Mouse (Mus musculus): Measurements from ENCODE around the gene Tanc1. TPM values are rescaled to one million over a fixed set of nuclear protein-coding genes. Genes with fewer than 3 reads are reported as not detected.
A peak's percentile ranks its signal among the peaks of the same experiment; 100 is the strongest.

Tanc1 gene
- total RNA-seq, 2 experiments from 2014 or later: 16.4 to 21.1 TPM

GRCm38 (mm10) chr2:59612733-59613473 lies 1.1 kb downstream of the Tanc1 start:
- peak; percentile 43 to 51 for DNase-seq

GRCm38 (mm10) chr2:59613474-59614019 lies 1.7 kb downstream of the Tanc1 start:
- DNase-seq: peak; percentile 7 to 34

GRCm38 (mm10) chr2:59616890-59617289 lies 5.0 kb downstream of the Tanc1 start:
- no peak for DNase-seq

- DNase-seq: no peak
Measured at GRCm38 (mm10) chr2:59618996-59619395, 7.2 kb downstream of the Tanc1 start.

GRCm38 (mm10) chr2:59620601-59621000 lies 8.8 kb downstream of the Tanc1 start:
- no peak for DNase-seq

GRCm38 (mm10) chr2:59622514-59623139 lies 10.8 kb downstream of the Tanc1 start:
- no peak for DNase-seq

GRCm38 (mm10) chr2:59623858-59624257 lies 12.0 kb downstream of the Tanc1 start:
- no peak for DNase-seq

GRCm38 (mm10) chr2:59625416-59625815 lies 13.6 kb downstream of the Tanc1 start:
- DNase-seq: no peak

- DNase-seq: no peak
Measured at GRCm38 (mm10) chr2:59625927-59626326, 14.1 kb downstream of the Tanc1 start.

- no peak for DNase-seq
Measured at GRCm38 (mm10) chr2:59626422-59626821, 14.6 kb downstream of the Tanc1 start.

- DNase-seq: no peak
Measured at GRCm38 (mm10) chr2:59627502-59627901, 15.7 kb downstream of the Tanc1 start.

- DNase-seq: peak; percentile 46 to 51
Measured at GRCm38 (mm10) chr2:59628057-59628901, 16.4 kb downstream of the Tanc1 start.

GRCm38 (mm10) chr2:59629829-59630228 lies 18.0 kb downstream of the Tanc1 start:
- peak; percentile 15 to 52 for DNase-seq

GRCm38 (mm10) chr2:59631406-59631805 lies 19.6 kb downstream of the Tanc1 start:
- DNase-seq: peak in 1 of 2 experiments; percentile 15

GRCm38 (mm10) chr2:59633761-59634430 lies 22.1 kb downstream of the Tanc1 start:
- DNase-seq: peak; percentile 12 to 31

GRCm38 (mm10) chr2:59637040-59637785 lies 25.4 kb downstream of the Tanc1 start:
- no peak for DNase-seq

- no peak for DNase-seq
Measured at GRCm38 (mm10) chr2:59642722-59643121, 30.9 kb downstream of the Tanc1 start.

- DNase-seq: peak in 1 of 2 experiments; percentile 17
Measured at GRCm38 (mm10) chr2:59644816-59645215, 33.0 kb downstream of the Tanc1 start.

- DNase-seq: peak in 1 of 2 experiments; percentile 23
Measured at GRCm38 (mm10) chr2:59645515-59645914, 33.7 kb downstream of the Tanc1 start.

- DNase-seq: no peak
Measured at GRCm38 (mm10) chr2:59646740-59647390, 35.0 kb downstream of the Tanc1 start.

All from adrenal gland, postnatal 36 days (tissue).